Mouse (Mus musculus) WW6 (cell line): ENCODE measurements around the gene Ak5.
A peak's percentile ranks its signal among the peaks of the same experiment; 100 is the strongest.

Source experiments
- DNase-seq: peaks from one replicate; pipeline ENCODE4 v3.0.0-alpha.2; 2013; ENCODE audit warnings: low read depth, low spot score

Gene Ak5

DNA sequence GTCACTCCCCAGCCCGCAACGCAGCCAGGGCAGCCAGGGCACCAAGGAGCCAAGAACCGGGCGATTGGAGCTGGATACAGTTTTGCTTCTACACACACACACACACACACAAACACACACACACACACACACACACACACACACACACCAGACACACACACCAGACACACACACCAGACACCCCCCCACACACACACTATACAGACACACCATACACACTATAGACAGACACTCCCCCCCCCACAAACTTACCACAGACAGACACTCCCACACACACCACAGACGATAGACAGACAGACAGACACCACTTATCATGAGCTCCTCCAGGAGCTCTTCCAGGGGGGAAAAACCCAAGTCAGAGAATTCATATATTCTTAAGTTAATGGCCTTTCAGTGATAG lies at the start of gene Ak5:
TSS of gene Ak5 (minus strand) at position 122 of the 400 bp plus-strand sequence.
- no peak for DNase-seq

GRCm38 (mm10) chr3:152713991-152714902 lies 46.1 kb upstream of the Ak5 start, which contains the start of gene Pigk:
Gene Pigk (plus strand): TSS chr3:152714100.
- peak; percentile 67 for DNase-seq

DNA sequence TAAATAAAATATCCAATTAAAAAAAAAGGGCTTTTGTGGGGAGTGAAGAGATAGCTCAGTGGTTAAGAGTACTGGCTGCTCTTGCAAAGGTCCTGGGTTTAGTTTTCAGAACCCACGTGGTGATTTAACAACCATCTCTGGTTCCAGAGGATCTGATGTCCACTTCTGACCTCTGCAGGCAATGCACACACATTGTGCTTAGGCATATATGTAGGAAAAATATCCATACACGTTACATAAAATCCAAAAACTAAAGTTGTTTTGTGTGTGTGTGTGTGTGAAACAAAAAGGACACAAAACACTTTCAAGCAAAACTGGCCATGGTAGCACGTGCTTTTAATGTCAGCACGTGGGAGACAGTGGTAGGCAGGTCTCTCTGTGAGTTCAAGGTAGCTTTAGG lies 44.8 kb upstream of the Ak5 start:
- DNase-seq, result no peak

- no peak for DNase-seq
Measured at GRCm38 (mm10) chr3:152709936-152710335, 41.8 kb upstream of the Ak5 start.

GRCm38 (mm10) chr3:152707321-152707823 lies 39.2 kb upstream of the Ak5 start:
- DNase-seq, result no peak

DNA sequence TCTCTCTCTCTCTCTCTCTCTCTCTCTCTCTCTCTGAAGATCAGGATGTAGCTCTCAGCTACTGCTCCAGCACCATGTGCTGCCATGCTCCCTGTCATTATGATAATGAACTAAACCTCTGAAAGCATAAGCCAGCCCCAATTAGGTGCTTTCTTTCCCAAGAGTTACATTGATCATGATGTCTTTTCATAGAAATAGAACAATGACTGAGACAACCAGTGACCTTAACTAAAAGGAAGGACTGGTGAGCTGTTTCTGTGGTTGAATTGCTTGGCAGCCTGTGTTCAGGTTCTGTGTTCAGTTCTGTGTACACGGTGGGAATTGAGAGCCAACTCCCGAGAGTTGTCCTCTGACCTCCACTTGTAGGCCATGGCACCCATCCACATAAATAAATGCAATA lies 38.7 kb upstream of the Ak5 start:
- DNase-seq, result no peak

- no peak for DNase-seq
Measured at GRCm38 (mm10) chr3:152705826-152706225, 37.7 kb upstream of the Ak5 start.

GRCm38 (mm10) chr3:152702274-152702843 lies 34.2 kb upstream of the Ak5 start:
- DNase-seq, result peak; percentile 45

- peak; percentile 58 for DNase-seq
Measured at GRCm38 (mm10) chr3:152701536-152701935, 33.4 kb upstream of the Ak5 start.

DNA sequence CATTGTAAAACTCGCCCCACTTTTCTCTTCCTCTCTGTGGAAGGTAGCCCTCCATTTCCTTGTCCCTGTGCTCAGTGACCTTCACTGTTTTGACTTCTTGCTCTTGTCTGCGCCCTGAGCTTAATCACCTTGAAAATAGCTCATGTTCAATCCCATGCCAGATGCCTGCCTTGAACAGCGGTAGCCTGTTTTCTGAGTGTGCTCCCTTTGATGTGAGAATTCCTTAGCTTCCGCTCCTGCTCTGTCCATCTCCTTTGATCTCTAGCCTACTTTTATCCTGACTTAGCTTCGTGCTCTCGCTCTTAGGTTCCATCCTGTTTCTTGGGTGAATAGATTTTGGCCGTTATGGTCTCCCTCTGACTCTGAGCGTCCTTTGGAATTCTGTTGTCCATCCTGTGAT lies 31.1 kb upstream of the Ak5 start:
- no peak for DNase-seq

DNA sequence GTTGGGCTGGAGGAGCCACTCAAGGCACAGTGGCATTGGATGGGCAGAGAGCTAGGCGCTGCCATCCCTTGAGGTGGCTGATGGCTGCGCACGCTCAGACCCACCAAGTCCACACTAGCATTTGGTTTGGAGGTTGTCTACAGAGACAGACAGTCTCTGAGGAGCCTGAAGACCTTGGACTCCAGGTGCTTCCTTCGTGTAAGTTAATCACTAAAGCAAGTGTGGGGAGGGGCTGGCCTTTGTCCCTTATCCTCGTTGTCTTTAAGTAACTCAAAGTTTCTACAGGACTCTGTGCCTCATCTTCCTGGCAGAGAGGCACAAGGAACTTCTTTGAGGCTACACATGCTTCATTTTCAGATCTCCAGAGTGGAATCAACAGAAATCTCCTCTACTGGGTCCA lies 29.9 kb upstream of the Ak5 start:
- DNase-seq, result no peak

DNA sequence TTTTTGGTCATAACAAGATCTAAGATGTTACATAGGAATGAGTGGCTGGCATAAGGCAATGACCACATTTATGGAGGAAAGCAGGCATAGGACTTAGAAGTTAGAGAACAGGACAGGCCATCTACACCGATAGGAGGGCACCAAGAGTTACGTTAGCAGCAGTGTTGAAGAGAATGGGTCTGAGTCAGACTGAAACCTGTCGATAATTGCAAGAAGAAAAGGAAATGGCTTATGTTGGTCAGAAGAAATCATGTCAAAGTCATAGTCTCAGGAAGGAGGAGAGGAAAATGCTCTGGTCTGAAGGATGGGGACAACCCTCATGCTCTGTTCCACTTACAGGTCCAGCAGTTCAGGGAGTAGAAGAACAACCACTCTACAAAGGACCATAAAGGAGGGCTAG lies 26.8 kb upstream of the Ak5 start:
- no peak for DNase-seq

GRCm38 (mm10) chr3:152689105-152689504 lies 20.9 kb upstream of the Ak5 start:
- DNase-seq, result no peak

DNA sequence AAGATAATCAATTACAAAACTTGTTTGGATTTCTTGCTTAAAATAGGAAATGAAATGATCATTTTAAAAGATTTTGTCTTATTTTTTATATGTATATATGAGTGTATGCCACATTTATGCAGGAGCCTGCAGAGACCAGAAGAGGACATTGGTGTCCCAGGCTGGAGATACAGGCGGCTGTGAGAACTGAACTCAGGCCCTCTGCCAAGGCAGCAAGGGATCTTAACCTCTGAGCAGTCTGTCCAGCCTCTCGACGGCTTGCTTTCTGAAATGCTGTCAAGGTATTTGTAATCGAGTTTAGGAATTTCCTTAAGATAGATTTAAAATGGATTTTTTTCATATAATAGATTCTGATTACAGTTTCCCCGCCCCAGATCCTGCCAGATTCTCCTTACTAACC lies 20.4 kb upstream of the Ak5 start:
- DNase-seq, result no peak

GRCm38 (mm10) chr3:152674663-152675062 lies 6.5 kb upstream of the Ak5 start:
- no peak for DNase-seq

DNA sequence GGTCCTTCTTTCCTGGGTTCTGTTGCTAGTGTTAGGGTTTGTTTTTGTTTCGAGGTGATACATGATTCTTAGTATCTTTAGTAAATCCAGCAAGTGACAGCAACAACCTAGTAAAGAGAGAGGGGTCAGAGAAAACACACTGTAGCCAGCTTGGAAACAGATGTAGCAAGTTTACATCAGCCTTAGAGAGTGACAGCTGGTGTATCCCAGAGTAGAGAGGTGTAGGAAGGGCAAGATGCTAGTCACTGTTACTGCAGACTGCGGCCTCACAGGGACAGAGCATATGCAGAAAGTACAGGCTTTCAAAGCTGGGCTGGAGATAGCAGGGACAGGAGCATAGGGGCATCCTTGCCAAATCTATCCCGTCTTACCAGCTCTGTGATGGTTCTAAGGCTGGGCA lies 1.6 kb upstream of the Ak5 start:
- DNase-seq, result no peak

DNA sequence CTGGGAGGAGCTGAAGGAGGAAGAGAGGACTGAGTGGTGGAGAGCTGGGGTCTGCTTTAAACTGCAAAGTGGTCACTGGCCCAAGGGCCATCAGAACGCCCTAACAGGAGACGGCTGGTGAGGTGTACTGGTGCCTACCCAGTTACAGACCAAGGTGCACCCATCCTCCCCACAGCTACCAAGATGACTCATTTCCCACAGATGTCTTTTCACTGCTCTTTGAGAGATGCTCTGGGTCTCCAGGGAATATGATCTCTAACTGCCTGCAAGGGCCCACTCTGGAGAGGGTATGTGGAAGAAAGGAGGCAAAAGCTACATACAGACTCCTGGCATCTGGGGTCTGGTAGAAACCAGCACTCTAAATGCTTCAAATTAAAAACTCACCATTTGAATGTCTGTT lies 633 bp upstream of the Ak5 start:
- DNase-seq, result no peak

- no peak for DNase-seq
Measured at GRCm38 (mm10) chr3:152667356-152668211, 576 bp downstream of the Ak5 start.

- DNase-seq, result no peak
Measured at GRCm38 (mm10) chr3:152666991-152667355, 1.2 kb downstream of the Ak5 start.

GRCm38 (mm10) chr3:152658592-152658991 lies 9.6 kb downstream of the Ak5 start:
- no peak for DNase-seq

DNA sequence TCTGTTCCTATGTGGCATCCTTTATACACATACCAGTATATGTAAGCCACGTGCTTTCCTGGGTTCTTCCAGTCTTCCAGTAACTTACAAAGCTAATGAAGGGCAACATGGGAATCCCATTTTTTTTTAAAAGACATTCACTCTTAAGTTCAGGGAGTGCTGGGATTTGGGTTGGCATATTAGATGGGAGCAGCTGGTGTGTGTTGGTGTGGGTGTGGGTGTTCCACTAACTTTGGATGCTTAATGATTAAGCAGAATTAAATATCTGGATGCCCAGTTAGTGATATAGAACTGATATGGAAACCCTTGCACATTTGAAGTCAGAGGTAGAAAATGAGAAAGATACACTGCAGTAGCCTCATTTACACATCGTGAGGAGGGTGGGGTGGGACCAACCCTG lies 16.2 kb downstream of the Ak5 start:
- no peak for DNase-seq

DNA sequence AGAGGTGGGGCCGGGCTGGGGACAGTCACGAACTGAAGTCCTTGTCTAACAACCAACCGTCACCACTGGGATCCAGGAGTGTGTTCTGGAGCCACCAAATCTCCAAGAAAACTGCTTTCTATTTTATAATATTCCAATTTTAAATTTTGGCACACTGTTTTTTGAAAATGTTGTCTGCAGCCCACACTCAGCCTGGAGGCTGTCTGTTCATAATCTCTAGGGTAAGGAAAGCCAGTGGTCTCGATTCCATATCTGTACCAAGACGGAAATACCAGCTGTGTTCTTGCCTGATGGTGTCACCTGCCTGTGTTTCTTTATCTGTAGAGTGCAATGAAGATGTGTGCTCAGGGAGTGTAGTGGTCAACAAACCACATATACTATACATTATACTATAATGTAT lies 23.6 kb downstream of the Ak5 start:
- DNase-seq, result no peak
